ENCODE assay signal across 1 mouse cellular context in genomic region chr16:19263235-19263634, GRCm38 (mm10).
TF ChIP-seq lines count a peak whose summit lies in the region.

No protein-coding gene starts in this region.

TF ChIP-seq in CH12.LX, 34 proteins besides CTCF, POLR2A, EP300 and RAD21 (continued from another document):
- TF ChIP-seq NRF1 (IDR thresholded peaks at IDR 0.05; ENCODE audit: low read depth, low read length) (no peak), MAZ (IDR thresholded peaks at IDR 0.05; ENCODE audit: low read depth, low read length) (no peak), UBTF (IDR thresholded peaks at IDR 0.05; ENCODE audit: low read depth, low read length) (no peak), MXI1 (IDR thresholded peaks at IDR 0.05; ENCODE audit: low read depth, low read length) (no peak), JUND (conservative IDR thresholded peaks at IDR 0.05; ENCODE audit: low read depth, low read length) (peak; percentile 74; the same call in 1 of the 2 replicates), CHD2 (IDR thresholded peaks at IDR 0.05; ENCODE audit: low read length) (no peak), PAX5 (IDR thresholded peaks at IDR 0.05; ENCODE audit: low read length) (no peak), CHD1 (IDR thresholded peaks at IDR 0.05; ENCODE audit: low read depth, low read length) (no peak), USF1 (IDR thresholded peaks at IDR 0.05; ENCODE audit: low read depth, low read length) (no peak), TCF12 (IDR thresholded peaks at IDR 0.05; ENCODE audit: low read depth, low read length) (peak; percentile 72), IRF4 (IDR thresholded peaks at IDR 0.05; ENCODE audit: low read depth, low read length) (peak; percentile 80), NELFE (IDR thresholded peaks at IDR 0.05; ENCODE audit: low read depth, low read length) (no peak), BHLHE40 (IDR thresholded peaks at IDR 0.05; ENCODE audit: low read depth, low read length) (peak; percentile 63; the same call in 1 of the 2 replicates), SMC3 (IDR thresholded peaks at IDR 0.05; ENCODE audit: low read depth, low read length) (peak; percentile 92), ETS1 (conservative IDR thresholded peaks at IDR 0.05; ENCODE audit: low read depth, low read length) (peak; percentile 89), ZKSCAN1 (IDR thresholded peaks at IDR 0.05; ENCODE audit: borderline replicate concordance, low read depth, low read length) (no peak)
